Mouse (Mus musculus) midbrain, embryonic 16.5 days (tissue): Measurements from ENCODE around the gene Slc25a39. TPM values are rescaled to one million over a fixed set of nuclear protein-coding genes. Genes with fewer than 3 reads are reported as not detected.
A peak's percentile ranks its signal among the peaks of the same experiment; 100 is the strongest.

Experiments
- ATAC-seq: fragments of 200-750 bp; cut with Nextera tagmentation; 2 replicates; pipeline ENCODE4 v1.8.0; 2017; ENCODE audit warnings: moderate TSS enrichment
- H3K27ac ChIP-seq: fragments of 300-500 bp; sonication (generic); 2 replicates; pipeline ENCODE4 v1.5.1; 2014; ENCODE audit warnings: mild to moderate bottlenecking, low read length, mixed read lengths
- H3K27me3 ChIP-seq: fragments of 300-500 bp; sonication (generic); 2 replicates; pipeline ENCODE4 v1.6.1; 2014; ENCODE audit warnings: low read depth, low read length, mixed read lengths; ENCODE audit not compliant: control insufficient read depth, insufficient read depth
- H3K36me3 ChIP-seq: fragments of 300-500 bp; sonication (generic); 2 replicates; pipeline ENCODE4 v1.6.1; 2014; ENCODE audit warnings: mild to moderate bottlenecking, low read length, moderate library complexity, mixed read lengths; ENCODE audit not compliant: control insufficient read depth, insufficient read depth
- H3K4me1 ChIP-seq: fragments of 300-500 bp; sonication (generic); 2 replicates; pipeline ENCODE4 v1.6.1; 2014; ENCODE audit warnings: mild to moderate bottlenecking, low read length, mixed read lengths; ENCODE audit not compliant: control insufficient read depth, insufficient read depth
- H3K4me2 ChIP-seq: fragments of 300-500 bp; sonication (generic); 2 replicates; pipeline ENCODE4 v1.6.1; 2014; ENCODE audit warnings: mild to moderate bottlenecking, low read length, mixed read lengths
- H3K4me3 ChIP-seq: fragments of 300-500 bp; sonication (generic); 2 replicates; pipeline ENCODE4 v1.5.1; 2014; ENCODE audit warnings: low read depth, mild to moderate bottlenecking, low read length, moderate library complexity, mixed read lengths
- H3K9ac ChIP-seq: fragments of 300-500 bp; sonication (generic); 2 replicates; pipeline ENCODE4 v1.6.1; 2014; ENCODE audit warnings: low read depth, low read length, mixed read lengths
- H3K9me3 ChIP-seq: fragments of 300-500 bp; sonication (generic); replicated peaks from 2 replicates; pipeline ENCODE4 v1.6.1; 2014; ENCODE audit warnings: mild to moderate bottlenecking, low read length, mixed read lengths; ENCODE audit not compliant: control insufficient read depth, poor library complexity, severe bottlenecking
- WGBS: fragments of 180-500 bp; shearing (Covaris S2); extraction: QIAGEN DNeasy Blood & Tissue Kit; methylation state at CpG from one replicate; pipeline ENCODE4 v1.1.7; 2014; 5-methylcytosine and 5-hydroxymethylcytosine counted together
- polyA plus RNA-seq: library from polyadenylated mRNA; unstranded; fragments of >200 nt; fragmentation: Nextera tagmentation; extraction: Ambion mirVana; gene quantifications from 2 replicates; pipeline ENCODE4 v1.2.1, GENCODE M21; 2015

Gene Slc25a39
- polyA plus RNA-seq, 1 experiment from 2014 or later: 150 TPM

DNA sequence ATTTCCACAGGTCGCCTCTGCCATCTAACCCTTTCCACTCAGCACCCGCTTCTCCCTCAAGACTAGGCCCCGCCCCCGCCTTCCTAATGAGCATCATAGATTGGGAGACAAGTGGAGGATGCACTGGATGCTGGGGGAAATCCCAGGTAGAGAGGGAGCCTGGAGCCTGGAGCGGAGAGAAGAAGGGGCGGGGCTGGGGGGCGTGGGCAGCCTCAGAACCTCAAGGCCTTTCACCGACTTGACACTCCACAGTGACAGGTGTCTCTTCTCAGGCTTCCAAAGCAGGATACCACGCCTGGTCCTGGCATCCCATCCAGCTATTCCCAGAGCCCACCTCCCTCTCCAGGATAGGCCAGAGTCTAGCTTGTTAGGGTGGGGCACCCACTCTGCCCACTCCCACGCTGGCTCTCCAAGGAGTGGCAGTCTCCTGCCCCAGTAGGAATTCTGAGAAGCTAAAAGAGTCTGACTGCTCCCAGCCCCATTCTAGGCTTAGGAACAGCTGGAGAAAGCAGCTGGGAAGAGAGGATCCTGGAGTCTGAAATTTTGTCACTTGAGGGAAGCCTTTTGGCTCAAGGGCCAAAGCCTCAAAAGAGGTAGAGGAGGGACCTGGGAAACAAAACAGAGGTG, 37.6 kb upstream of the Slc25a39 start:
- H3K4me3 ChIP-seq: peak overlapping the region; percentile 87
- H3K9me3 ChIP-seq: no peaks in the 10 kb centered on the region
- H3K4me2 ChIP-seq: peak overlapping the region; percentile 82
- WGBS: 9% methylated on average over 10 of the region's 10 CpGs
- peak overlapping the region; percentile 99 for H3K27ac ChIP-seq
- H3K4me1 ChIP-seq: peaks cover 30% of the 10 kb centered on the region
- H3K9ac ChIP-seq: peak overlapping the region; percentile 100
- peaks cover 17% of the 10 kb centered on the region for H3K36me3 ChIP-seq
- peak; percentile 13; the same call in 1 of the 2 replicates for ATAC-seq
- H3K27me3 ChIP-seq: no peaks in the 10 kb centered on the region

DNA sequence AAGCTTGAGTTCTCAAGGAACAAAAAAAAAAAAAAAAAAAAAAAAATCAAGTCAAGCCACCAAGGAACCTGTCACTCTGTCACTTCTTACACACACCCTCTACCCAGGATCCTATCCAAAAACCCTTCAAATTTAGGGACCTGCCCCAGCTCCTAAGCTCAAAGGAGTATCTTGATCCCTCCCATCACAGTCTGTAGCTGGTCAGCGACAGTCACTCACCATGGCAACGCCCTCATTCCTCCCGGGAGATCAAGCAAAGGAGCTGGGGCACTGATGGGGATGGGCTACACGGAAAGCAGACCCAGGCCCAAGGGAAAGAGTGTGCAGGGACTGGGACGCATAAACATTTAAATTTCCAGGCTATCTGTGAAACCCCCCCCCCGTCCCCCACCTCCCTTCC, 37.0 kb upstream of the Slc25a39 start:
- Histone ChIP-seq H3K9ac (peak overlapping the region; percentile 100), H3K27ac (peak overlapping the region; percentile 99), H3K36me3 (peaks cover 23% of the 10 kb centered on the region), H3K4me2 (peak overlapping the region; percentile 82), H3K4me3 (peak overlapping the region; percentile 87), H3K27me3 (no peaks in the 10 kb centered on the region), H3K4me1 (peaks cover 30% of the 10 kb centered on the region), H3K9me3 (no peaks in the 10 kb centered on the region)
- 4% methylated on average over 6 of the region's 6 CpGs for WGBS
- ATAC-seq: no peak

DNA sequence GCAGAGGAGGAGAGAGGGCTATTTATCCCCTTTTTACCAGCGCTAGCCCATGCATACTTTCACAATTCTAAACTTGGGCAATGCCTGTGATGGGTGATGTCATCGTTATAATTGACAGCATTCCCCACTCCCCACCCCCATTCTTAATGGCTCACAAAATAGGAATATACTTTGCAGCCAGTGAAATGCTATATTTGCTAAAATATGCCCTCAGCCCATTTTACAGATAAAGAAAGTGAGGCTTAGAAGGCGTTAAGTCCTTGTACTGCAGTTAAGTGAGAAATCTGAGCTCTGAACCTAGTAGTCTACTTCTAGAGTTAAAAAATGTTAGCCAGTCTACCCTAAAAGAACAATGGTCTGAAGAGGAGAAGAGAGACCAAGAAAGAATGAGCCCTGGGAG, 36.6 kb upstream of the Slc25a39 start:
- Histone ChIP-seq H3K4me2 (peak overlapping the region; percentile 82), H3K9ac (no peak overlapping the region), H3K4me3 (no peak overlapping the region), H3K27me3 (no peaks in the 10 kb centered on the region), H3K9me3 (no peaks in the 10 kb centered on the region), H3K27ac (no peak overlapping the region), H3K36me3 (peaks cover 28% of the 10 kb centered on the region), H3K4me1 (peaks cover 30% of the 10 kb centered on the region)
- ATAC-seq: no peak
- 77% methylated on average over 3 of the region's 3 CpGs for WGBS

DNA sequence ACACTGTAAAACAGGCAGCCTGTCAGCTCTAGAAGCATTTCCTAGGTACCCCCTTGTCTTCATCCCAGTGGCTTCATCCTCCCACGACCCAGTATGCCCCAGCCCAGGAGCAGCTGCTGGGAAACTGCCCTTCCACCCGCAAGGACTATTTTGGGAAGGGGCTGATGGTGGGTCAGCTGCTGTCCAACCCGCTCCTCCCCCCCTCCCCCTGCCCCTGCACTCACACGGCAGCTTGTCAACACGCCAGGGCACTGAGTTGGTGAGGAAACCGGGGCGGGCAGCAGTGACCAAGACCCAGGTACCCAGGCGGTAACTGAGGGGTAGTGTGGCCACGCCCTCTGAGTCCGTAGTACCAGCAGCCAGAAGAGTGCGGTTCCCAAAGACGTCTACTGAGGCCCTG, 36.0 kb upstream of the Slc25a39 start:
- peaks cover 28% of the 10 kb centered on the region for H3K36me3 ChIP-seq
- ATAC-seq: no peak
- no peak overlapping the region for H3K9ac ChIP-seq
- 65% methylated on average over 11 of the region's 12 CpGs for WGBS
- H3K27ac ChIP-seq: no peak overlapping the region
- H3K4me1 ChIP-seq: peaks cover 30% of the 10 kb centered on the region
- H3K27me3 ChIP-seq: no peaks in the 10 kb centered on the region
- H3K9me3 ChIP-seq: no peaks in the 10 kb centered on the region
- no peak overlapping the region for H3K4me2 ChIP-seq
- H3K4me3 ChIP-seq: no peak overlapping the region

DNA sequence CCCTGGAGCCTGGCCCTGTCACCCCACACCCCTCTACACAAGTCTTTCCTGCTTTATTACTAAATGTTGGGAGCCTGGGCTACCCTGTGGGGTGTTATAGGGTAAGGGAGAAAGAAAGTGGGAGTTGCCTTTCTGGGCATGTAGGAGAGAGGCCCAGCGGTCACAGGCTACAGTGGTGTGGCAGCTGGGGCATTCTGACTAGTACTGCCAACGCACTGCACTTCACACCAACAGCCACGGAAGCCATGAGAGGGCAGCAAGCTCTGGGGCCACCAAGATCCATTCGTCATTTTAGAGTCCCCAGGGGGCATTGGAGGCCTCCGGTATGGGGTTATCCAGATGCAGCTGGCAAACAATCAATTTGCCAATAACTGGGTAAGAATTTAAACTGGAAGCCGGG, 34.3 kb upstream of the Slc25a39 start:
- no peaks in the 10 kb centered on the region for H3K9me3 ChIP-seq
- WGBS: 90% methylated on average over 6 of the region's 6 CpGs
- no peak overlapping the region for H3K9ac ChIP-seq
- no peak overlapping the region for H3K4me2 ChIP-seq
- peaks cover 40% of the 10 kb centered on the region for H3K4me1 ChIP-seq
- H3K27me3 ChIP-seq: no peaks in the 10 kb centered on the region
- no peak overlapping the region for H3K4me3 ChIP-seq
- H3K27ac ChIP-seq: no peak overlapping the region
- ATAC-seq: no peak
- H3K36me3 ChIP-seq: peaks cover 43% of the 10 kb centered on the region

DNA sequence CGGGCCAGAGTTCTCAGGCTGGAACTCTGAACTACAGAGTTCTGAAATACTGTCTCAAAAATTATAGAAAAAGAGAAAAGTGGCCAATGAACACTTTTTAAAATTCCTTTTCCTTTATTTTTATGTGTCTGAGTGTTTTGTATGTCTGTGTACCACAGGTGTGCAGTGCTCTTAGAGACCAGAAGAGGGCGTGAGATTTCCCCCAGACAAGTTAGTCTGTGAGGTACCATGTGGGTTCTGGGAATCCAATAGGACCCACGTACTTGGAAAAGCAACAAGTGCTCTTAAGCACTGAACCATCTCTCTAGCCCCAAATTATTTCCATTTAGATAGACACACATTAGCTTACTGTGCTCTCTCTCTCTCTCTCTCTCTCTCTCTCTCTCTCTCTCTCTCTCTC, 33.7 kb upstream of the Slc25a39 start:
- no peak for ATAC-seq
- WGBS: 83% methylated on average over 3 of the region's 3 CpGs
- Histone ChIP-seq H3K9me3 (no peaks in the 10 kb centered on the region), H3K4me2 (no peak overlapping the region), H3K27ac (no peak overlapping the region), H3K36me3 (peaks cover 44% of the 10 kb centered on the region), H3K4me1 (peaks cover 41% of the 10 kb centered on the region), H3K27me3 (no peaks in the 10 kb centered on the region), H3K9ac (no peak overlapping the region), H3K4me3 (no peak overlapping the region)

DNA sequence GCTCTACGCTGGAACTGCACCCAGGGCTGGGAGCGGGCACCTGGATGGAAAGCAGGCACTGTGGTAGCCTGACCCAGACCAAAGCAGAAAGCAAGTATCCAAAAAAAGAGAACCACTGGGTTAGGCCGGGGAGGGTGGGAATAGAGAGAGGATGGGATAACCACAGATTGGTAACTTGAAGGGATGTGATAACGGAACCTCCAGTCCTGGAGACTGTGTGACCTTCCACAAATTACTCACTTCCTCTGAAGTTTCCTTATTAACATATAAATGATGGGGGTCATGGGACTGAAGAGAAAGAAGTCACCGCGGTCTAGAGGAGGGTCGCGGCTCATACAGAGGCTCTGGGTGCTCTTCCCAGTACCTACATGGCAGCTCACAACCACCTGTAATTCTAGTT, 32.5 kb upstream of the Slc25a39 start:
- peaks cover 52% of the 10 kb centered on the region for H3K36me3 ChIP-seq

DNA sequence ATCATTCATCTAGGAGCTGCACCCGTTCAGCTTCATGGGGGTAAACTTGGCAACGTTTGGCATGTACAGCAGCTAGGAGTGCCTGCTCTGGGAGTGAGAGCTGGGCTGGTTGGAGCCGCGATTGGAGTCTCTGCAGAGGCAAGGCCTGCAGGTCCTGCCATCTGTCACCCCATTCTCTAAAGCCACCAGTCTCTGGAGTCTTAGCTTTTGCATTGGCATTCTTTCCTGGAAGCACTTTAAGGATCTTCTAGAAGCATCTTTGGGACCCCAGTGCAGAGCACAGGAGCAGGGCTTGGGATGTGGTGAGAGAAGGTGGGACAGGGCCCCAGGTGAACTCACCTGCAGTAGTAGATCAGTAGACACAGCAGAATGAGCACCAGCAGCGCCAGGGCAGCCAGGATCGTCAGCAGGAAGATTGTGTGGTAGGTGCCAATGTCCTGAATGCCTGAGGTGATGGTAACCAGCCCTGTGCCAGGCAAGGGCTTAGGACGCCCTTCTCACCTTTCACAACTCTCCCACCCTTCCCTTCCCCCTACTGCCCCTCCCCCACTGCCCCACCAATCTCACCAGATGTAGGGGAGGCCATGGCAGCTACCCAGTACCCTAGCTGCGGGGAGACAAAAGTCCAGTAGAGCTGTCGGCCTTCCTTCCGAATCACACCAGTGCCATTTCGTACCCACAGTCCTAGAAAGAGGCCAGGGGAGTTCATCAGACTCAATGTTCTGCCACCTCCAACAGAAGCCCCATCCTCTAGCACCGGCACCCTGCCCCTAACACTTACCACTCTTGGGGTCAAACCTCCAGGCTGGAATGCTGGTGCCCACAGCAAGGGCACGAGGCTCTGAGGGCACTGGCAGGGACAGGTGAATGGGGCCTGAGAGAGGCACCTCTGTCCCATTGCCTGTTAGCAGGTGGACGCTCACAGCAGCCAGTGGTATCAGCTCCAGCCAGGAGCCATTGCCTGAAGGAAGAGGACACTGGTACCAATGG, 31.6 kb upstream of the Slc25a39 start:
- Histone ChIP-seq H3K36me3 (peaks cover 58% of the 10 kb centered on the region), H3K4me1 (peaks cover 23% of the 10 kb centered on the region), H3K9ac (no peak overlapping the region), H3K4me2 (no peak overlapping the region), H3K9me3 (no peaks in the 10 kb centered on the region), H3K4me3 (no peak overlapping the region), H3K27me3 (no peaks in the 10 kb centered on the region), H3K27ac (0 out of 2 replicates have a peak overlapping the region, but pooled peaks have one; percentile 28)
- no peak for ATAC-seq
- 74% methylated on average over 14 of the region's 14 CpGs for WGBS

More for the DNA sequence above, 32.5 kb upstream of the Slc25a39 start:
- H3K27me3 ChIP-seq: no peaks in the 10 kb centered on the region
- H3K9ac ChIP-seq: no peak overlapping the region
- ATAC-seq: no peak
- 86% methylated on average over 8 of the region's 8 CpGs for WGBS
- peaks cover 32% of the 10 kb centered on the region for H3K4me1 ChIP-seq
- H3K9me3 ChIP-seq: no peaks in the 10 kb centered on the region
- no peak overlapping the region for H3K4me3 ChIP-seq
- H3K4me2 ChIP-seq: no peak overlapping the region
- H3K27ac ChIP-seq: no peak overlapping the region
